Mouse (Mus musculus) spleen, postnatal 10 days (tissue): Measurements from ENCODE around the gene Ssbp3.

Experiments used
- DNase-seq, 2 experiments: peaks; one replicate each; pipeline ENCODE4 v3.0.0; 2021 to 2022; ENCODE audit warnings: low spot score in 2 of 2

Ssbp3 gene

DNA sequence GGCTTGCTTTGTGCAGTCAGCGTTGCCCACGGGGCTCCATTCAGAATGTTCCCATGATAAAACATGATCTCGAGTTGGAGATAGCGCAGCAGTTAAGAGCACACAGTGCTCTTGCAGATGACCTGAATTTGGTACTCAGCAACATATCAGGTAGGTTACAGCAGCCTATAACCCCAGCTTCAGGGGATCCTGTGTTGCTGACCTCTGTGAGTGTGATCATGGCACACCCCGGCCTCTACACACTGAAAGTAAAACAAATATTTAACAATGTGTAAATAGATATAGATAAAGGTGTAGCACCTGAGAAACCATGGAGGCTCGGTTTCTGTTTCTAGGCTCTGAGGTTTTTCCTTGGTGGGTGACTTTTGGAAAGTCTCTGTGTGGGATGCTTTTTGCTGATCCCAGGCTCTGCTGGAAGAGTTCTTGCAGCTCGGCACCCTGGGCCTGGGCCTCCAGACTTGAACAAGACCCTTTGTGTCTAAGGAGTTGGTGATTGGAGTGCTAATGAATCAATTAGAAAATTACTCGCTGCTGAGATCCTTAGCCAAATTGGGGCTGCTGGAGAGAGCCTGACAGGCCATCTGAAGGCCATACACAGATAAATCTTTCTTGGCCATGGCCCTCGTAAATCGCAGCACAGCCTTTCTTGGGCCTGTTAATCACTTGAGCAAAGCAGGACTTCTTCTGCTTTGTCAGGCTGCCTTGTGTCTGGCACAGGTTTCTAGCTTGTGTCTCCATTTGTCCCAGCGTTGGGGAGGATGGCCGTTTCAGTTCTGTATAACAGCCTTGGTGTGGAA is 49.2 kb downstream of the Ssbp3 start:
- no peak for DNase-seq

DNA sequence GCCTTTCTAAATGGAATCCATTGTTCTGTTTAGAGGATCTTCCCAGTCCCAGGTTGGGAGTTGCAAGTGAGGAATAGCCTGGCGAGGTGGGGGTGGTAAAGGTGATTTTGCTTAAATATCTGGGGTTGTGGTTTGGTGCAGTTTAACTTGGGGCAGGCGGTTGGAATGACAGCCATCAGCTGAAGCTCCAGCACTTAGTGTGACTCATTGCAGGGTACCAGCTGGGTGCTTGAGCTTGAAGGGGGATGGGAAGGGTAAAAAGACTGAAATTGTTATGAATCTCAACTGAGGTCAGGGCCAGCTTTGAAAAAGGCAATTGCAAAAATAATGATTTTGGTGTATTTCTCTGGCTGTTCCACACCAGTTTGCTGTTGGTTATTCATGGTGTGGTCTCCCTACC is 50.0 kb downstream of the Ssbp3 start:
- no peak for DNase-seq

GRCm38 (mm10) chr4:106961321-106961720 is 50.8 kb downstream of the Ssbp3 start:
- DNase-seq: no peak

- DNase-seq: no peak
Measured at GRCm38 (mm10) chr4:106964356-106964755, 53.9 kb downstream of the Ssbp3 start.

DNA sequence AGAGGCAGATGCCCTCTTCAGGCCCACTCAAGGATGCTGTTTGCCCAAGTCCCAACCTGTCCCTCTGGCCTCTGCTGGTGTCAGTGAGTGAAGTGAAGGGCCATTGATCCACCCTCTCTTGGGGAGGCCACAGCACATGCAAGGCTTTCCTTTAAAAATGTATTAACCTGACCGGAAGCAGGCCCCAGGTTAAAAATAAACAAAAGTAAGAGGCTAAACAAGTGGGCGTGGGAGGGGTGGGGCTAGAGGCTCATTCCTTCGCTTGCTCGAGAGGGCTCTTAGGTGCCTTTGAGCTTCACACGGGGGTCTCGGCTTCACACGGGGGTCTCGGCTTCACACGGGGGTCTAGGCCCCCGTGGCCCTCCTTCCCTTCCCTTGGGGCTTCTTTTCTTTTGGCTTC is 54.5 kb downstream of the Ssbp3 start:
- no peak for DNase-seq

GRCm38 (mm10) chr4:106966443-106966842 is 55.9 kb downstream of the Ssbp3 start:
- DNase-seq: no peak

DNA sequence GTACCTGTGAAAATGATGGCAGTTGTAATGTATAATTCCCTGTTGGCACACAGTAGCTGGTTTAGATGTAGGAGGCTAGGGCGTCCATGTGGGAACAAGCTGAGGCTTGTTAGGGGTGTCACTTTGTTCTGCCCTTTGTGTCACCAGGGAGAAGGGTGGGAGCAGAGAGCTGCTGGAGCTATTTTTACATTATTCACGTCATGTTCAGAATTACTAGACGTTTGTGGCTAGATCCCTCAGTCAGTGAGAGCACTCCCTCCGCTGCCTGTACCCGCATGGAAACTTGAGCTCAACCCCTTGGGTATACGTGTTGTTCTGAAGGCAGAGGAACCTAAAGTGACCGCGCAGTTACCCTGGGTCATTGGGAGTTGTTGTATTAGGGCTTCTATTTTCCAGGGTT is 58.4 kb downstream of the Ssbp3 start:
- no peak for DNase-seq

DNA sequence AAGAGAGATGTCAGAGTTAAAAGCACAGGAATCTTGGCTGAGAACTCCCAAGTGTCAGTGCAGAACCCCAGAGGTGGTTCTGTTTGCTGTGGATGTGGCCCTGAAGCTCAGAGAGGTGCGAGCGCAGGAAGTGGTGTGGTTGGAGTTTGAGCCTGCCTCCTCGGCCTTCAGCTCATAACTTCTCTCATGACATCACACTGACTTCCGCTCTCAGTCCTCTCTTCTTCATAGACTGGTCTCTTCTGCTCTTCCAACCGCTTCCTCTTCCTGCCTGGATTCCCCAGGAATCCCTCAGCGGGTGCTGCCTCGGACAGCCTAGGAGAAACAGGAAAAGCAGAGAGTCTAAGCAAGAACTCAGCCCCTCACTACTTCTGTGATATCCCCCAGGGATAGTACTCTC is 60.3 kb downstream of the Ssbp3 start:
- peak in 1 of 2 experiments; percentile 44 for DNase-seq

DNA sequence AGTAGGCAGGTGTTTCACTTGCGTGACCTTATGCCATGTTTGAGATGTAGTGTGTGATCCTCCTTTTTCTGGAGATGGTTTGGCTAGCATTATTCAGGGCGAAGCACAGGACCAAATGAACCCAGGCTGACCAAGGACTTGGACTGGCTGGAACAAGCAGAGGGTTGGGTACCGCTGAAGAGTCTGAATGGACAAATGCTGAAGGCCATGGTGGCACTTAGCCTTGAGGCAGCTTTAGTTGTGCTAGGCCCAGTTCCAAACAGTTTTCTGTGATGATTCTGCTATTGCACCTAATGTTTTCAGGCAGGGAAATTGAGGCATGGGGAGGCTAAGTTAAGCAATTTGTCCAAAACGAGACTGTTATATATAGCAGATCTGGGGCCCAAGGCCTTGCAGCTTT is 61.6 kb downstream of the Ssbp3 start:
- DNase-seq: no peak

GRCm38 (mm10) chr4:106972461-106973384 is 62.2 kb downstream of the Ssbp3 start:
- no peak for DNase-seq

DNA sequence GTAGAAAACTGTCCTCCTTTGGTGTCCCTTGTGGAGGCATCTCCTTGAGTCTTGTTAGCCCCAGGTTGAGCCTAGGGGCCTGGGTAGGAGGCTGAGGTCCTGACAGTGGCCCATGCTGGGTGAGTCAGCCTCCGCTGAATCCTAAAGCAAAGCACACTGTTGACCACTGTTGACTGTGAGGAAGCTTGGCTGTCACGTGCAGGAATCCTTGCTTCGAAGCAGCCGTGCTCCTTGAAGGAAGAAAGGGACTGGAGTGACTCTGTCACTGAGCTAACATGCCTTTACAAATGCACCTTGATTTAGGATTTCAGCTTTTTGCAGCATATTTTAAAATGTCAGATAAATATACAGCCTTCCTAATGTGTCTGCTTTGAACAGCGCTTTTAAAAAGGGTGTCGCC is 64.8 kb downstream of the Ssbp3 start:
- no peak for DNase-seq

DNA sequence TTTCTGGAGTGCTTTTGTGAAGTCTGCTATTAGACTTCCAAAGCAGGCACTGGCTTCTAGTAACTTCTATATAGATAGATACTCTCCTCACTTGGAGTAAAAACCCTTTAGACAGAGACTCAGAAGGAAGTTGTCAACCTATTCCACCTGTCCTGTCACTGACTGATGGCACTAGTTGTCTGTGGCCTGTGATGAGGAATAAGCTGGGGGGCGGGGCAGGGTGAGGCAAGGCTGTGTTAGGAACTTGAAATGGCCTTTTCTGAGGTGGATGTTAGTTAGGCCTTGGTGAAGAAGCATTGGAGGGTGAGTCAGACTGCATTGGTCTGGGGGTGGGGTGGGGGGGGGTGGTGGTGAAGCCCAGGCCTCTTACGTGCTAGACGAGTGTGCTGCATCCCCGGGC is 65.4 kb downstream of the Ssbp3 start:
- DNase-seq: no peak

- DNase-seq: no peak
Measured at GRCm38 (mm10) chr4:106976576-106976975, 66.1 kb downstream of the Ssbp3 start.

DNA sequence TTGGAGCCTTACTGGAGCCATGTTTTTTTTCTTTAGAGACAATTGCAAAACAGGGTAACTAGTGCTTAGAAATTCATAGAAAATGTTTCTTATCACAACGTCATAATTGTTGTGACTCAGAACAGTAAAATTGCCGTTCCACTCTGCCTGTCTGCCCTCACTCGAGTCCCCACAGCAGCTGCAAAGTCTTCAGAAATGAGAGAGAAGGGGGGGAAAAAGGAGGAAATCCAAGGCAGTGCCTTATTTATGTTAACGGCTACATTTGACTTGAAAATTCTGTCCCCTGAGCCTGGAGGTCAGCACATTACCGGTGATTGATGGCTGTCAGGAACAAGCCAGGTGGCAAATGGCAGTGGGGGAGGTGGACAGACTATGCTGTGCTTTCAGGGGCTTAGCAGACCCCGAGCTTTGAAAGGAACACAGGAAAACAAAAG is 66.7 kb downstream of the Ssbp3 start:
- DNase-seq: no peak

DNA sequence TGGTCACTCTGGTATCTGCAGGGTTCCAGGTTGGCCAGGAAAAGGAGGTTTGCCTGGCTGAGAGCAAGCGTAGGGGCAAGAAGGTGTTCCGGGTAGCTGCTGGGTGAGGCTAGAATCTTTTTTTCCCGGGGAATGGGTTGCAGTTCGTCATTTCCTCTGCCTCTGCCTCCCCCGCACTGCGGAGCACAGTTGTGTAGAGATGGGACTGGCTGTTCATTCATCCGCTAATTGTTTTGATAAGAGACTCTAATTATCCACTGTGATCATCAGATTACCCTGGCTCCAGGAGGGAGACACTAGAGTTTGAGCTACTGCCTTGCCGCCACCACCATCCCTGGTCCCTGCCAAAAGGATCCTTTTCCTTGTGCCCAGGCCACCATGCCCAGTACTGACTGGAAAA is 67.9 kb downstream of the Ssbp3 start:
- no peak for DNase-seq

- DNase-seq: no peak
Measured at GRCm38 (mm10) chr4:106980669-106981068, 70.2 kb downstream of the Ssbp3 start.

GRCm38 (mm10) chr4:106981385-106982103 is 71.0 kb downstream of the Ssbp3 start:
- peak in 1 of 2 experiments; percentile 38 for DNase-seq

GRCm38 (mm10) chr4:106982344-106983121 is 72.0 kb downstream of the Ssbp3 start:
- no peak for DNase-seq

DNA sequence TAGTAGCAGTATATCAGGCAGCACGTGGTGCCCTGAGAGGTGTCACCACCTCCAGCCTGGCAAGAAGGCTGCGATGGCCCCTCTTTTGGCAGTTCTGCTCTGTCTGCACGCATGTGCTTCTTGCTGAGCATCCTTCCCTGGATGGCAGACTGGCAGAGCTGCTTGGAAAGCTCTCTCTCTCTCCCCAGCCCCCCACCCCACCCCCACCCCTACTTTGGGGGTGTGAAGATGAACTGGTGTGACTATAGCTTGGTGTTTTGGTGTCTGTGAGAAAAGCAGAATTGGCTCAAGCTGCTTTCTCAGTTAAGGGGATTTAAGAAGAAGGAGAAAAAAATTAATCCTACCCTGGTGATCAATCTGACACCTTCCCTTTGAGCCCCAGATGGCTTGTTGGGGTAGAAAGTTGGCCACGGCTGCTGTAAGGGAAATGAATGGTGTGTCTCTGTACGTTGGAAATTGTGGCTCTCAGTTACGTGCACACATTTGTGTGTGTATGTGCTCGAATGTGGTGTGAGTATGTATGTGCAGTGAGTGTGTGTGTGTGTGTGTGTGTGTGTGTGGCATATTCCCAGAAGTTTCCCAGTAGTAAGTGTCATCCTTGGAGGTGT is 73.5 kb downstream of the Ssbp3 start:
- no peak for DNase-seq

DNA sequence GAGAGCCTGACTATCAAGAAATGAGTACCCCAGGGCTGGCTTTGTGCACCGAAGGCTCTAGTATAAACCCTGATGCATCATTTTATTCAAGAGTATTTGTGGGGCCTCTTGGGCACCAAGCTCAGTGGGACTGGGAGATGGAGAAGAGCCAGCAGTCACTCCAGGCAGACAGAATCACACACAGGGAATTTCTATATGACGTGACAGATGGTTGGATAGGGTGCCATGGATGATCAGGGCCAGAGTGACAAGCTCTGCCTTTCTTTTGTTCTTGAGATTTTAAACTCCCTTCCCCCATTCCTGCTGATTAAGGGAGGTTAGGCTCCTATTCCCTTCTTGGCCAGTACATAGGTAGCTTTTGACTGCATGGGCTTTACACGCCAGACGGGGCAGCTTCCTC is 74.8 kb downstream of the Ssbp3 start:
- no peak for DNase-seq
